Mouse (Mus musculus): ENCODE results near the gene Dnajb3. TPM values are rescaled to one million over a fixed set of nuclear protein-coding genes. Genes with fewer than 3 reads are reported as not detected.

The Dnajb3 gene
- polyA plus RNA-seq, 1 experiment from 2014 or later, result 11.6 TPM

- H3K27me3 ChIP-seq (replicated peaks; ENCODE audit: control insufficient read depth, insufficient read depth, low read length), result no peaks in the 10 kb centered on the region
- no peak for ATAC-seq
- WGBS, result 65% methylated on average over 4 of the region's 4 CpGs
These were observed 28.6 kb upstream of the Dnajb3 start for GRCm38 (mm10) chr1:88234248-88234610.

GRCm38 (mm10) chr1:88233421-88234247 is 28.1 kb upstream of the Dnajb3 start:
- no peaks in the 10 kb centered on the region for H3K36me3 ChIP-seq (ENCODE audit: control insufficient read depth, insufficient read depth, low read length)
- H3K4me2 ChIP-seq (ENCODE audit: low read length), result no peak overlapping the region
- no peak overlapping the region for H3K27ac ChIP-seq (ENCODE audit: low read depth, low read length)
- no peak overlapping the region for H3K9ac ChIP-seq (ENCODE audit: low read depth, low read length)
- ATAC-seq, result no peak
- H3K27me3 ChIP-seq (replicated peaks; ENCODE audit: control insufficient read depth, insufficient read depth, low read length), result no peaks in the 10 kb centered on the region
- 70% methylated on average over 14 of the region's 14 CpGs for WGBS
- H3K4me1 ChIP-seq (ENCODE audit: control insufficient read depth, insufficient read depth, low read depth, low read length), result no peaks in the 10 kb centered on the region
- H3K4me3 ChIP-seq (ENCODE audit: low read length), result no peak overlapping the region
- H3K9me3 ChIP-seq (ENCODE audit: control insufficient read depth, low read length), result peaks cover 97% of the 10 kb centered on the region

More at GRCm38 (mm10) chr1:88234248-88234610, 28.6 kb upstream of the Dnajb3 start:
- Histone ChIP-seq H3K27ac (ENCODE audit: low read depth, low read length) (no peak overlapping the region), H3K9me3 (ENCODE audit: control insufficient read depth, low read length) (peaks cover 97% of the 10 kb centered on the region), H3K36me3 (ENCODE audit: control insufficient read depth, insufficient read depth, low read length) (no peaks in the 10 kb centered on the region), H3K4me1 (ENCODE audit: control insufficient read depth, insufficient read depth, low read depth, low read length) (no peaks in the 10 kb centered on the region), H3K4me3 (ENCODE audit: low read length) (no peak overlapping the region), H3K4me2 (ENCODE audit: low read length) (no peak overlapping the region), H3K9ac (ENCODE audit: low read depth, low read length) (no peak overlapping the region)

- no peak for ATAC-seq
- H3K27me3 ChIP-seq (replicated peaks; ENCODE audit: control insufficient read depth, insufficient read depth, low read length), result no peaks in the 10 kb centered on the region
- H3K9ac ChIP-seq (ENCODE audit: low read depth, low read length), result no peak overlapping the region
- no peak overlapping the region for H3K4me2 ChIP-seq (ENCODE audit: low read length)
- H3K27ac ChIP-seq (ENCODE audit: low read depth, low read length), result no peak overlapping the region
- H3K4me1 ChIP-seq (ENCODE audit: control insufficient read depth, insufficient read depth, low read depth, low read length), result no peaks in the 10 kb centered on the region
- no peak overlapping the region for H3K4me3 ChIP-seq (ENCODE audit: low read length)
- no peaks in the 10 kb centered on the region for H3K36me3 ChIP-seq (ENCODE audit: control insufficient read depth, insufficient read depth, low read length)
- 53% methylated on average over 3 of the region's 3 CpGs for WGBS
- peaks cover 97% of the 10 kb centered on the region for H3K9me3 ChIP-seq (ENCODE audit: control insufficient read depth, low read length)
These were observed 27.2 kb upstream of the Dnajb3 start for GRCm38 (mm10) chr1:88232664-88233380.

- Histone ChIP-seq H3K4me1 (ENCODE audit: control insufficient read depth, insufficient read depth, low read depth, low read length) (no peaks in the 10 kb centered on the region), H3K27me3 (replicated peaks; ENCODE audit: control insufficient read depth, insufficient read depth, low read length) (no peaks in the 10 kb centered on the region), H3K4me2 (ENCODE audit: low read length) (no peak overlapping the region), H3K36me3 (ENCODE audit: control insufficient read depth, insufficient read depth, low read length) (no peaks in the 10 kb centered on the region), H3K9ac (ENCODE audit: low read depth, low read length) (no peak overlapping the region), H3K9me3 (ENCODE audit: control insufficient read depth, low read length) (peaks cover 96% of the 10 kb centered on the region), H3K4me3 (ENCODE audit: low read length) (no peak overlapping the region), H3K27ac (ENCODE audit: low read depth, low read length) (no peak overlapping the region)
- no peak for ATAC-seq
- 71% methylated on average over 7 of the region's 7 CpGs for WGBS
These were observed 26.4 kb upstream of the Dnajb3 start for GRCm38 (mm10) chr1:88231803-88232499.

GRCm38 (mm10) chr1:88230981-88231802 is 25.6 kb upstream of the Dnajb3 start:
- no peak for ATAC-seq
- no peaks in the 10 kb centered on the region for H3K27me3 ChIP-seq (replicated peaks; ENCODE audit: control insufficient read depth, insufficient read depth, low read length)
- H3K4me2 ChIP-seq (ENCODE audit: low read length), result no peak overlapping the region
- H3K9ac ChIP-seq (ENCODE audit: low read depth, low read length), result no peak overlapping the region
- no peak overlapping the region for H3K27ac ChIP-seq (ENCODE audit: low read depth, low read length)
- no peaks in the 10 kb centered on the region for H3K4me1 ChIP-seq (ENCODE audit: control insufficient read depth, insufficient read depth, low read depth, low read length)
- H3K9me3 ChIP-seq (ENCODE audit: control insufficient read depth, low read length), result peaks cover 98% of the 10 kb centered on the region
- no peak overlapping the region for H3K4me3 ChIP-seq (ENCODE audit: low read length)
- 79% methylated on average over 6 of the region's 6 CpGs for WGBS
- no peaks in the 10 kb centered on the region for H3K36me3 ChIP-seq (ENCODE audit: control insufficient read depth, insufficient read depth, low read length)

GRCm38 (mm10) chr1:88230421-88230820 is 24.8 kb upstream of the Dnajb3 start:
- H3K27ac ChIP-seq (ENCODE audit: low read depth, low read length), result no peak overlapping the region
- H3K4me3 ChIP-seq (ENCODE audit: low read length), result no peak overlapping the region
- H3K36me3 ChIP-seq (ENCODE audit: control insufficient read depth, insufficient read depth, low read length), result no peaks in the 10 kb centered on the region
- H3K4me1 ChIP-seq (ENCODE audit: control insufficient read depth, insufficient read depth, low read depth, low read length), result no peaks in the 10 kb centered on the region
- peaks cover 98% of the 10 kb centered on the region for H3K9me3 ChIP-seq (ENCODE audit: control insufficient read depth, low read length)
- no peak overlapping the region for H3K9ac ChIP-seq (ENCODE audit: low read depth, low read length)
- no peak overlapping the region for H3K4me2 ChIP-seq (ENCODE audit: low read length)
- no peaks in the 10 kb centered on the region for H3K27me3 ChIP-seq (replicated peaks; ENCODE audit: control insufficient read depth, insufficient read depth, low read length)
- WGBS, result 78% methylated on average over 7 of the region's 7 CpGs
- ATAC-seq, result no peak

GRCm38 (mm10) chr1:88229986-88230385 is 24.4 kb upstream of the Dnajb3 start:
- H3K9ac ChIP-seq (ENCODE audit: low read depth, low read length), result no peak overlapping the region
- no peaks in the 10 kb centered on the region for H3K4me1 ChIP-seq (ENCODE audit: control insufficient read depth, insufficient read depth, low read depth, low read length)
- WGBS, result 84% methylated on average over 5 of the region's 5 CpGs
- peaks cover 96% of the 10 kb centered on the region for H3K9me3 ChIP-seq (ENCODE audit: control insufficient read depth, low read length)
- H3K27me3 ChIP-seq (replicated peaks; ENCODE audit: control insufficient read depth, insufficient read depth, low read length), result no peaks in the 10 kb centered on the region
- ATAC-seq, result no peak
- H3K36me3 ChIP-seq (ENCODE audit: control insufficient read depth, insufficient read depth, low read length), result no peaks in the 10 kb centered on the region
- no peak overlapping the region for H3K4me2 ChIP-seq (ENCODE audit: low read length)
- no peak overlapping the region for H3K27ac ChIP-seq (ENCODE audit: low read depth, low read length)
- no peak overlapping the region for H3K4me3 ChIP-seq (ENCODE audit: low read length)

GRCm38 (mm10) chr1:88229566-88229965 is 24.0 kb upstream of the Dnajb3 start:
- Histone ChIP-seq H3K27ac (ENCODE audit: low read depth, low read length) (no peak overlapping the region), H3K9ac (ENCODE audit: low read depth, low read length) (no peak overlapping the region), H3K9me3 (ENCODE audit: control insufficient read depth, low read length) (peaks cover 92% of the 10 kb centered on the region), H3K4me2 (ENCODE audit: low read length) (no peak overlapping the region), H3K36me3 (ENCODE audit: control insufficient read depth, insufficient read depth, low read length) (no peaks in the 10 kb centered on the region), H3K27me3 (replicated peaks; ENCODE audit: control insufficient read depth, insufficient read depth, low read length) (no peaks in the 10 kb centered on the region), H3K4me3 (ENCODE audit: low read length) (no peak overlapping the region), H3K4me1 (ENCODE audit: control insufficient read depth, insufficient read depth, low read depth, low read length) (no peaks in the 10 kb centered on the region)
- WGBS, result 83% methylated on average over 3 of the region's 3 CpGs
- ATAC-seq, result no peak

Data from hindbrain, embryonic 16.5 days (tissue).